Mouse (Mus musculus) midbrain, embryonic 14.5 days (tissue): Measurements from ENCODE around the gene Vps26a. TPM values are rescaled to one million over a fixed set of nuclear protein-coding genes. Genes with fewer than 3 reads are reported as not detected.

ENCODE experiments used
- ATAC-seq: fragments of 200-750 bp; cut with Nextera tagmentation; 2 replicates; pipeline ENCODE4 v1.8.0; 2017; ENCODE audit warnings: moderate number of reproducible peaks, moderate library complexity; ENCODE audit not compliant: low FRiP score, low TSS enrichment
- DNase-seq: peaks from one replicate; pipeline ENCODE4 v3.0.0-alpha.2; 2015
- H3K27ac ChIP-seq: fragments of 300-500 bp; sonication (generic); replicated peaks from 2 replicates; pipeline ENCODE4 v1.5.1; 2014; ENCODE audit warnings: mild to moderate bottlenecking, low read depth, low read length, moderate library complexity
- H3K27me3 ChIP-seq: fragments of 300-500 bp; sonication (generic); 2 replicates; pipeline ENCODE4 v1.6.1; 2014; ENCODE audit warnings: low read length, control low read depth, mixed read lengths; ENCODE audit not compliant: control insufficient read depth, insufficient read depth
- H3K36me3 ChIP-seq: fragments of 300-500 bp; sonication (generic); 2 replicates; pipeline ENCODE4 v1.6.1; 2014; ENCODE audit warnings: low read length, control low read depth; ENCODE audit not compliant: control insufficient read depth, insufficient read depth
- H3K4me1 ChIP-seq: fragments of 300-500 bp; sonication (generic); 2 replicates; pipeline ENCODE4 v1.6.1; 2014; ENCODE audit warnings: mild to moderate bottlenecking, antibody characterized with exemption, low read length, control low read depth; ENCODE audit not compliant: control insufficient read depth, insufficient read depth
- H3K4me2 ChIP-seq: fragments of 300-500 bp; sonication (generic); 2 replicates; pipeline ENCODE4 v1.6.1; 2014; ENCODE audit warnings: mild to moderate bottlenecking, low read length, moderate library complexity
- H3K4me3 ChIP-seq: fragments of 300-500 bp; sonication (generic); replicated peaks from 2 replicates; pipeline ENCODE4 v1.5.1; 2014; ENCODE audit warnings: low read depth, low read length
- H3K9ac ChIP-seq: fragments of 300-500 bp; sonication (generic); replicated peaks from 2 replicates; pipeline ENCODE4 v1.6.1; 2014; ENCODE audit warnings: mild to moderate bottlenecking, low read length, moderate library complexity
- H3K9me3 ChIP-seq: fragments of 300-500 bp; sonication (generic); 2 replicates; pipeline ENCODE4 v1.6.1; 2016; ENCODE audit warnings: low read length, control low read depth, mixed read lengths; ENCODE audit not compliant: control insufficient read depth
- WGBS: fragments of 180-500 bp; shearing (Covaris S2); extraction: QIAGEN DNeasy Blood & Tissue Kit; methylation state at CpG from one replicate; pipeline ENCODE4 v1.1.7; 2014; 5-methylcytosine and 5-hydroxymethylcytosine counted together
- polyA plus RNA-seq: library from polyadenylated mRNA; unstranded; fragments of >200 nt; fragmentation: Nextera tagmentation; extraction: Ambion mirVana; gene quantifications from 2 replicates; pipeline ENCODE4 v1.2.1, GENCODE M21; 2014

Vps26a gene
- polyA plus RNA-seq, 1 experiment from 2014 or later = 65.0 TPM

GRCm38 (mm10) chr10:62418831-62419356 lies 67.7 kb downstream of the Vps26a start:
- Histone ChIP-seq H3K27me3 (no peaks in the 10 kb centered on the region), H3K9ac (no peak overlapping the region), H3K4me2 (no peak overlapping the region), H3K4me3 (no peak overlapping the region), H3K27ac (no peak overlapping the region), H3K9me3 (no peaks in the 10 kb centered on the region), H3K4me1 (no peaks in the 10 kb centered on the region), H3K36me3 (no peaks in the 10 kb centered on the region)
- 65% methylated on average over 7 of the region's 7 CpGs for WGBS
- ATAC-seq (no peak), DNase-seq (no peak)

DNA sequence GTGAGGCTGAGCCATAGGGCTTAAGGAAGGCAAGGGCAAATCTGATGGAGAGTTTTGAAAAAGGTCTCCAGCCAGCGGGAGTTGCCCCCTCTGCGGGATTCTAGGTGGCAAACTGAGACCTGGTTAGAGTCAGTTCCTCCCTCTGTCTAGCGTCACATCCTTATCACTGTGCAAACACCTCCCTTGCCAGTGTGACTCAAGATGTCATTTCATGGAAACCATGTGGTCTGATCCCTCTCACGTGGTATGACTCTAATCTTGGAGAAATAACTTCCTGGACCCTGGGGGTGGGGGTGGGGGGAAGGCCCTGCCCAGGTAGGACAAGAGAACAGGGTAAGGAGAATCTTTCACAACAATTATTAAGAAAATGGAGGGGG lies 73.0 kb downstream of the Vps26a start:
- ATAC-seq (no peak), DNase-seq (no peak)
- H3K4me3 ChIP-seq = no peak overlapping the region
- no peak overlapping the region for H3K9ac ChIP-seq
- H3K36me3 ChIP-seq = no peaks in the 10 kb centered on the region
- no peak overlapping the region for H3K27ac ChIP-seq
- H3K4me2 ChIP-seq = no peak overlapping the region
- H3K9me3 ChIP-seq = no peaks in the 10 kb centered on the region
- H3K27me3 ChIP-seq = no peaks in the 10 kb centered on the region
- H3K4me1 ChIP-seq = no peaks in the 10 kb centered on the region
- WGBS = 58% methylated on average over 4 of the region's 4 CpGs

DNA sequence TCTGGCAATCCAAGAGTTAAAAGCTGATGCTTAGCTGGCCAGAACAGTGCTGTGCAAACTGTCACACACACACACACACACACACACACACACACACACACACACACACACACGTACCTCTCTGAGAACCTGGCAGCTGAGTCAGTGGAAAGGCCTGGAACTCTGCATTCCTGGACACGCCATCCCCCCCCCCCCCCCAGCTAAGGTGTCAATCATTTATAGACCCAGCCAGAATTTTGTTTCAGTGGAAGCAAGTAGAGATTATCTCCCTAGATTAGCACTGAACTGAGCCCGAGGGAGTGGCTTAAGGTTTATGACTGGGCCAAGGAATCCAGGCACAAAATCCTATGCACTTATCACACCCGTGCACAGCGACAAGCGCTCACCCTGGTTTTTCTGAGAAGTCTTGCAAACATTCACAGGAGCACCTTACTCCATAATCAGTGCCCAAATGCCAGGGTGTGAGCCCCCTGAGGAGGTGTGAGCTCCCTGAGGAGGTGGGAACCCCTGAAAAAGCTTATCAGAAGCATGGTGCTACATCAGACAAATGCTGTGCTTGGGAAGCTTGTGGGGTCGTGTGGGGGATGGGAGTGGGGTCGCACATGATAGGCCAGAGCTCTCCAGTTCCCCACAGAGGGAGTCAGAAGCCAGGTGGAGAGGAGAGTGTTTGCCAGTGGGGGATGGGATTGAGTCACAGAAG lies 73.5 kb downstream of the Vps26a start:
- H3K4me2 ChIP-seq = no peak overlapping the region
- no peak overlapping the region for H3K27ac ChIP-seq
- H3K9me3 ChIP-seq = no peaks in the 10 kb centered on the region
- no peaks in the 10 kb centered on the region for H3K27me3 ChIP-seq
- H3K36me3 ChIP-seq = no peaks in the 10 kb centered on the region
- no peak overlapping the region for H3K9ac ChIP-seq
- H3K4me3 ChIP-seq = no peak overlapping the region
- no peak for DNase-seq
- 43% methylated on average over 8 of the region's 8 CpGs for WGBS
- no peaks in the 10 kb centered on the region for H3K4me1 ChIP-seq
- ATAC-seq = no peak

DNA sequence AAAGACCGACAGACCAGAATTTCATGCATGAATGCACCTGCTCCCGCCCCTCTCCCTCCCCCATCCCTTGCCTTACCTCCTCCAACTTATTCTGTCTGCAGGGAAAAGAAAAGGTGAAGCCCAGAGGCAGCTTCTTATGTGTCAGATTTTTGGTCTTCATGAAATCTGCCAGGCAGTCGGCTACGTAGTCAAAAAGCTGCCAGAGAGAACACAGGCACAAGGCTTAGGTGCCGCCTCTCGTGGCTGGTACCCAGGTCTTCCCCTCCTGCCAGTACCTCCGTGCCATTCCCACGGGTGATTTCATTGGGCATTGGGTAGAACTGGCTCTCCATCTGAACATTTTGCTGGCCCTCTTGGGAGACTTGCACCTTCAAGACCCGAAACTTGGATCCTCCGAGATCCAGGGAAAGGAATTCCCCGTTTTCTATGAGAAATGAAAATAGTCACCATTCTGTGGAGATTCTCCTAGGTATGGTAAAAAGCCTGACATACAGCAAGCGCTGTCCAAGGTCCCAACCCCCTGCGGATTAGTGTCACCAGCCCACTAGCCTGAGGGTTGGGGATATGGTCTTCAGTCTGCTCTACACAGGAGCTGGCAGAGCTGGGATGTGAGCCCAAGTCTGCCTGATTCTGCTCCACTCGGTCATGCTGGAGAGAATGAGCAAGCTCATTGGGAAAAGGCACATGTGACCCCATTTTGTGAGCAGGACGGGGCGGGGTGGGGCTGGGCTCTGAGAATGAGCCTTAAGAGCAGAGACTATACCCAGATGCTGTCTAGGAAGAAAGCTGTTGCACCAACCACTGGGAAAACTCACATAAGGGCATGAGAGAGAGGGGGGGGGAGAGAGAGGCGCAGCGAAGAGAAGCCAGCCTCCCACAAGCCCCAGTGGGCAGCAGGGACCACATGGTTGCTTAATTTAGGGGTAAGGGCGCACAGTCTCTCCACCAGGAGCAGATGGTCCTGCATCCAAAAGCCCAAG lies 74.9 kb downstream of the Vps26a start:
- Histone ChIP-seq H3K9ac (no peak overlapping the region), H3K4me2 (no peak overlapping the region), H3K9me3 (no peaks in the 10 kb centered on the region), H3K4me1 (no peaks in the 10 kb centered on the region), H3K27me3 (no peaks in the 10 kb centered on the region), H3K4me3 (no peak overlapping the region), H3K27ac (no peak overlapping the region), H3K36me3 (no peaks in the 10 kb centered on the region)
- DNase-seq (no peak), ATAC-seq (no peak)
- WGBS = 69% methylated on average over 19 of the region's 19 CpGs

DNA sequence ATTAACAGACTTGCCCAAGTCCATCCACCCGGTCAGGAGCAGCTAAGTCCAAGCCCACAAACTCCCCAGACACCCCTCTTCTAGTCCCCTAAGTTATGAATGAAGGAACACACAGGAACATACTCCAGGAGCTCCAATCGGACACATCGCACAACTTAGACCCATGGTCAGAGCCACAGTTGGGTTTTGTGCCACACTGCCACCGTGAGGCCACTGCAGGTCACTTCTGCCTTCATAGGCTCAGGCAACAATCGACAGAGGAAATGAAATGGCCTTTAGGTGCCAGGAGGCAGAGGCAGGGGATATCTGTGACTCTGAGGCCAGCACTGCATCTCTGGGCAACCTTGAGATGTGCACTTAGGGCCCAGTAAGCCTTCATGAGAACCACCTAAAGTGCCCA lies 75.7 kb downstream of the Vps26a start:
- no peak overlapping the region for H3K4me2 ChIP-seq
- no peaks in the 10 kb centered on the region for H3K9me3 ChIP-seq
- no peaks in the 10 kb centered on the region for H3K27me3 ChIP-seq
- no peak overlapping the region; the same call in 1 of the 2 replicates for H3K9ac ChIP-seq
- ATAC-seq (peak; percentile 53; the same call in 1 of the 2 replicates), DNase-seq (peak; percentile 83)
- H3K27ac ChIP-seq = no peak overlapping the region
- no peak overlapping the region for H3K4me3 ChIP-seq
- H3K36me3 ChIP-seq = no peaks in the 10 kb centered on the region
- WGBS = 7% methylated on average over 5 of the region's 5 CpGs
- no peaks in the 10 kb centered on the region for H3K4me1 ChIP-seq

Other genes starting within 250 kb of the Vps26a start
- not detected in 2 replicates for gene Tacr2, start 234.4 kb downstream of the Vps26a start, polyA plus RNA-seq
- 66.2 and 73.7 TPM in 2 replicates for gene Hk1, start 106.9 kb downstream of the Vps26a start, polyA plus RNA-seq
- gene Hkdc1, start 64.3 kb downstream of the Vps26a start, polyA plus RNA-seq = 0.29 TPM in 1 of 2 replicates, not detected in the other
- gene 4930507D05Rik, start 37.3 kb downstream of the Vps26a start, polyA plus RNA-seq = 0.96 and 1.6 TPM in 2 replicates
- gene Supv3l1, start 37.1 kb downstream of the Vps26a start, polyA plus RNA-seq = 15.8 and 24.5 TPM in 2 replicates
- 5.4 and 11.4 TPM in 2 replicates for gene Srgn, start 40.6 kb upstream of the Vps26a start, polyA plus RNA-seq
- 75.3 and 85.3 TPM in 2 replicates for gene Kif1bp, start 91.7 kb upstream of the Vps26a start, polyA plus RNA-seq
- gene Ddx21, start 115.5 kb upstream of the Vps26a start, polyA plus RNA-seq = 16.8 and 23.7 TPM in 2 replicates
- gene Ddx50, start 164.4 kb upstream of the Vps26a start, polyA plus RNA-seq = 81.5 and 103 TPM in 2 replicates
- gene Stox1, start 239.3 kb upstream of the Vps26a start, polyA plus RNA-seq = 2.7 and 2.9 TPM in 2 replicates